Mouse (Mus musculus): ENCODE results near the gene Sez6.

DNA sequence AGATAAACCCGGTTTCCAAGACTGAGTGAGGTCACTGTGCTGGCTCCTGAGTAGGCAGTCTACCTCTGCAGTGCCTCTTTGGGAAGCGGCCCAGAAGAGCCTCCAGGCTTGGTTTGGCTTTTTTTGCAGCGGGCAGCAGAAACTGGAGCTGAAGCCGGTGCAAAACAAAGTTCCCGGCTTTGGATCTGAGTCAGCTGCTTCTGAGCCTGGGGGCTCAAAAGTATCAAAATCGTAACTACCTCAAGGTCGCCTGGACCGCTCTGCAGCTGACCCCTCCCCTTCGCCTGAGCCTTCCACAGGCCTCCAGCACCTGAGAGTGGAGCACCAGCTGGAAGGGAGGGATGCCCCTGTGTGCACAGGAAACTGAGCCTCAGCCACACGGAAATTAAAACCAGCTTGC lies 13.4 kb upstream of the Sez6 start:
- TF ChIP-seq CTCF (IDR thresholded peaks at IDR 0.05; ENCODE audit: control insufficient read depth, insufficient read depth, insufficient replicate concordance, low read depth, low read length) (no peak), POLR2A (IDR thresholded peaks at IDR 0.05; ENCODE audit: control insufficient read depth, low read depth, low read length) (no peak)

Data from testis, adult 2 months (tissue).